Comparison of ENCODE assay signal across 8 mouse cellular contexts in the genomic region with DNA sequence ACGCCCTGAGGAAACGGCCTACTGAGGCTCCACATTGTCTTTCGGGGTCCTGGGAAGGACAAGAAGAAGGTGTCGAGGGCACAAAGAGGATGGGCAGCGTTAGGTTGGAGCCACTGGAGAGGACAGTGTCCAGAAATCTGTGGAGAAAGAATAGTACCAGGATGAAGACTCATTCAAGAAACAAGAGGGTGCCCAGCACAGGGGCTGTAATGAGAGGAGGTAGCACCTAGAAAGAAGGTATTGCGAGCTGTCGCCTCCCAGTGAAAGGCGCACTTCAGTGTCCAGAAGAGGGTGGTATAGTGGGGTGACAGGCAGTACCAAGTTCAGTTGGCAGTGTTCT. TPM values are rescaled to one million over a fixed set of nuclear protein-coding genes. Genes with fewer than 3 reads are reported as not detected.
DNase-seq lines count a peak whose midpoint lies in the region; ATAC-seq and TF ChIP-seq lines count a peak whose summit lies in the region.

No protein-coding gene starts in this region.

- ATAC-seq in lung, embryonic 16.5 days (ENCODE audit: low read depth), result no peak
- ATAC-seq in limb, embryonic 13.5 days (ENCODE audit: low FRiP score, low read depth), result no peak

- H3K4me2 ChIP-seq in lung, embryonic 16.5 days (ENCODE audit: low read depth, low read length), result peak overlapping the region; percentile 96
- H3K4me2 ChIP-seq in limb, embryonic 13.5 days (replicated peaks), result peak overlapping the region; percentile 78

- no peaks in the 10 kb centered on the region for H3K27me3 ChIP-seq in lung, embryonic 16.5 days (ENCODE audit: control insufficient read depth, insufficient read depth, low read depth, low read length)
- H3K27me3 ChIP-seq in erythroblast, embryonic 14.5 days (ENCODE audit: control insufficient read depth), result no peaks in the 10 kb centered on the region
- no peaks in the 10 kb centered on the region for H3K27me3 ChIP-seq in limb, embryonic 13.5 days

- H3K9ac ChIP-seq in lung, embryonic 16.5 days (ENCODE audit: low read length), result peak overlapping the region; percentile 78
- H3K9ac ChIP-seq in limb, embryonic 13.5 days, result peak overlapping the region; percentile 82

- WGBS in lung, embryonic 16.5 days, result 2% methylated on average over 8 of the region's 8 CpGs
- WGBS in limb, embryonic 13.5 days, result under 1% methylated on average over 8 of the region's 8 CpGs
- WGBS in olfactory bulb, adult 2 months, result 1% methylated on average over 8 of the region's 8 CpGs

- TF ChIP-seq CTCF in olfactory bulb, adult 2 months (IDR thresholded peaks at IDR 0.05; ENCODE audit: insufficient read depth, low read depth, low read length), result no peak

- no peak for TF ChIP-seq POLR2A in olfactory bulb, adult 2 months (IDR thresholded peaks at IDR 0.05; ENCODE audit: insufficient read depth, low read depth, low read length)

- peak overlapping the region; percentile 70 for H3K4me3 ChIP-seq in lung, embryonic 16.5 days (ENCODE audit: low read length)
- peak overlapping the region; percentile 80 for H3K4me3 ChIP-seq in erythroblast, embryonic 14.5 days (replicated peaks)
- H3K4me3 ChIP-seq in limb, embryonic 13.5 days, result peak overlapping the region; percentile 65
- H3K4me3 ChIP-seq in olfactory bulb, adult 2 months (ENCODE audit: insufficient read depth, low read depth, low read length), result peak overlapping the region; percentile 77

- peaks cover 20% of the 10 kb centered on the region for H3K4me1 ChIP-seq in lung, embryonic 16.5 days (replicated peaks; ENCODE audit: control insufficient read depth, insufficient read depth, low read length)
- H3K4me1 ChIP-seq in erythroblast, embryonic 14.5 days (ENCODE audit: control insufficient read depth), result peaks cover 70% of the 10 kb centered on the region
- H3K4me1 ChIP-seq in limb, embryonic 13.5 days, result peaks cover 36% of the 10 kb centered on the region
- peaks cover 25% of the 10 kb centered on the region for H3K4me1 ChIP-seq in olfactory bulb, adult 2 months (ENCODE audit: control insufficient read depth, insufficient read depth, low read length)

- peak overlapping the region; percentile 92 for H3K27ac ChIP-seq in lung, embryonic 16.5 days (ENCODE audit: low read length)
- H3K27ac ChIP-seq in limb, embryonic 13.5 days, result peak overlapping the region; percentile 95
- H3K27ac ChIP-seq in olfactory bulb, adult 2 months (ENCODE audit: insufficient read depth, low read depth, low read length), result peak overlapping the region; percentile 53

- DNase-seq in lung, postnatal 10 days, result no peak
- DNase-seq in urinary bladder, adult 18-20 months (ENCODE audit: low spot score in 2 of 2), result no peak
- DNase-seq in urinary bladder, postnatal 36 days (ENCODE audit: low spot score in 2 of 2), result no peak
- DNase-seq in T-cell, adult 2 months (ENCODE audit: low spot score), result no peak

- H3K36me3 ChIP-seq in lung, embryonic 16.5 days (ENCODE audit: control insufficient read depth, insufficient read depth, low read length), result peaks cover 5% of the 10 kb centered on the region
- H3K36me3 ChIP-seq in erythroblast, embryonic 14.5 days (ENCODE audit: control insufficient read depth), result peaks cover 41% of the 10 kb centered on the region
- H3K36me3 ChIP-seq in limb, embryonic 13.5 days, result peaks cover 38% of the 10 kb centered on the region

- H3K9me3 ChIP-seq in lung, embryonic 16.5 days (ENCODE audit: control insufficient read depth, low read length), result no peaks in the 10 kb centered on the region
- no peaks in the 10 kb centered on the region for H3K9me3 ChIP-seq in erythroblast, embryonic 14.5 days (ENCODE audit: control insufficient read depth, low read length)
- H3K9me3 ChIP-seq in limb, embryonic 13.5 days, result no peaks in the 10 kb centered on the region

RNA-seq across cellular contexts. Expression of a gene that starts 0.7 kb away (rescaled TPM):
- 74.3 and 87.5 TPM in 2 replicates for polyA plus RNA-seq in lung, embryonic 16.5 days (2015; fragmentation: Nextera tagmentation; extraction: Ambion mirVana)
- polyA plus RNA-seq in erythroblast, embryonic 14.5 days (2012), result 0.25 TPM in 1 of 2 replicates, not detected in the other
- polyA plus RNA-seq in limb, embryonic 13.5 days (2015; fragmentation: Nextera tagmentation; extraction: Ambion mirVana), result 117 and 118 TPM in 2 replicates
- polyA plus RNA-seq in olfactory bulb, adult 2 months (2012; ENCODE audit: insufficient read depth, insufficient read length, low replicate concordance, missing spikeins), result not detected in 2 replicates

RNA-seq across cellular contexts. Expression of a gene that starts 0.7 kb away (rescaled TPM):
- polyA plus RNA-seq in lung, embryonic 16.5 days (2015; fragmentation: Nextera tagmentation; extraction: Ambion mirVana), result 5.8 and 8.2 TPM in 2 replicates
- 1.8 and 3.3 TPM in 2 replicates for polyA plus RNA-seq in erythroblast, embryonic 14.5 days (2012)
- 23.3 and 23.5 TPM in 2 replicates for polyA plus RNA-seq in limb, embryonic 13.5 days (2015; fragmentation: Nextera tagmentation; extraction: Ambion mirVana)
- not detected in 2 replicates for polyA plus RNA-seq in olfactory bulb, adult 2 months (2012; ENCODE audit: insufficient read depth, insufficient read length, low replicate concordance, missing spikeins)

RNA-seq across cellular contexts. Expression of a gene that starts 16.1 kb away (rescaled TPM):
- polyA plus RNA-seq in lung, embryonic 16.5 days (2015; fragmentation: Nextera tagmentation; extraction: Ambion mirVana), result 3.3 and 3.8 TPM in 2 replicates
- polyA plus RNA-seq in erythroblast, embryonic 14.5 days (2012), result not detected in 2 replicates
- 9.1 and 9.3 TPM in 2 replicates for polyA plus RNA-seq in limb, embryonic 13.5 days (2015; fragmentation: Nextera tagmentation; extraction: Ambion mirVana)
- polyA plus RNA-seq in olfactory bulb, adult 2 months (2012; ENCODE audit: insufficient read depth, insufficient read length, low replicate concordance, missing spikeins), result not detected in 2 replicates

RNA-seq across cellular contexts. Expression of a gene that starts 17.5 kb away (rescaled TPM):
- 0.79 and 0.99 TPM in 2 replicates for polyA plus RNA-seq in lung, embryonic 16.5 days (2015; fragmentation: Nextera tagmentation; extraction: Ambion mirVana)
- polyA plus RNA-seq in erythroblast, embryonic 14.5 days (2012), result not detected in 2 replicates
- polyA plus RNA-seq in limb, embryonic 13.5 days (2015; fragmentation: Nextera tagmentation; extraction: Ambion mirVana), result 0.66 and 0.74 TPM in 2 replicates
- not detected in 2 replicates for polyA plus RNA-seq in olfactory bulb, adult 2 months (2012; ENCODE audit: insufficient read depth, insufficient read length, low replicate concordance, missing spikeins)

RNA-seq across cellular contexts. Expression of a gene that starts 23.8 kb away (rescaled TPM):
- 7.8 and 9.1 TPM in 2 replicates for polyA plus RNA-seq in lung, embryonic 16.5 days (2015; fragmentation: Nextera tagmentation; extraction: Ambion mirVana)
- 0.26 and 0.29 TPM in 2 replicates for polyA plus RNA-seq in erythroblast, embryonic 14.5 days (2012)
- polyA plus RNA-seq in limb, embryonic 13.5 days (2015; fragmentation: Nextera tagmentation; extraction: Ambion mirVana), result 8.5 and 10.4 TPM in 2 replicates
- polyA plus RNA-seq in olfactory bulb, adult 2 months (2012; ENCODE audit: insufficient read depth, insufficient read length, low replicate concordance, missing spikeins), result not detected in 2 replicates
